Mouse (Mus musculus) brain, embryonic 14.5 days (tissue): ENCODE measurements around the gene Syne4.

ENCODE experiments used
- CTCF ChIP-seq: fragments of 200-500 bp; IDR thresholded peaks from 2 replicates; pipeline ENCODE4 v1.5.1; 2012; ENCODE audit warnings: inconsistent platforms, mild to moderate bottlenecking, moderate library complexity, borderline replicate concordance; ENCODE audit not compliant: insufficient read depth, insufficient read length; ENCODE audit errors: extremely low read depth
- POLR2A ChIP-seq: fragments of 200-500 bp; IDR thresholded peaks from 2 replicates; pipeline ENCODE4 v1.6.1; 2012; ENCODE audit warnings: mild to moderate bottlenecking, inconsistent platforms, borderline replicate concordance; ENCODE audit not compliant: poor library complexity, insufficient read depth, insufficient read length, severe bottlenecking; ENCODE audit errors: extremely low read depth

- TF ChIP-seq CTCF (no peak), POLR2A (no peak)
Measured at GRCm38 (mm10) chr7:30322865-30323264, 8.3 kb downstream of the Syne4 start.
